Mouse (Mus musculus) heart, adult 2 months (tissue): ENCODE results near the gene Tgif2. TPM values are rescaled to one million over a fixed set of nuclear protein-coding genes. Genes with fewer than 3 reads are reported as not detected.
"Not testable (repeated sequence)": the region's sequence is repeated elsewhere in the genome, so short reads cannot be mapped to it uniquely, and the experiment has no call there.

Experiments used
- DNase-seq, 2 experiments: peaks; one replicate each; pipeline ENCODE4 v3.0.0; 2021
- H3K27ac ChIP-seq: fragments of 200-600 bp; 2 replicates; pipeline ENCODE4 v1.8.1; 2022
- H3K27me3 ChIP-seq: fragments of 200-500 bp; 2 replicates; pipeline ENCODE4 v1.6.1; 2012; ENCODE audit warnings: mild to moderate bottlenecking, low read length, inconsistent platforms, mixed read lengths; ENCODE audit not compliant: control insufficient read depth, insufficient read depth
- H3K36me3 ChIP-seq: fragments of 200-500 bp; 2 replicates; pipeline ENCODE4 v1.6.1; 2012; ENCODE audit warnings: low read length, inconsistent platforms; ENCODE audit not compliant: control insufficient read depth, insufficient read depth
- H3K4me1 ChIP-seq: fragments of 200-500 bp; 2 replicates; pipeline ENCODE4 v1.6.1; 2011; ENCODE audit warnings: low read length; ENCODE audit not compliant: control insufficient read depth, insufficient read depth
- H3K4me3 ChIP-seq: fragments of 200-600 bp; 2 replicates; pipeline ENCODE4 v1.8.1; 2022
- H3K79me2 ChIP-seq: fragments of 200-500 bp; replicated peaks from 2 replicates; pipeline ENCODE4 v1.6.1; 2012; ENCODE audit warnings: mild to moderate bottlenecking, inconsistent platforms, low read length, moderate library complexity, mixed read lengths; ENCODE audit not compliant: control insufficient read depth, insufficient read depth
- H3K9ac ChIP-seq: fragments of 200-500 bp; 2 replicates; pipeline ENCODE4 v1.6.1; 2012; ENCODE audit warnings: low read depth, mild to moderate bottlenecking, control low read depth, inconsistent platforms, low read length, mixed read lengths
- CTCF ChIP-seq: fragments of 200-600 bp; IDR thresholded peaks from 2 replicates; pipeline ENCODE4 v1.8.1; 2022; ENCODE audit warnings: antibody characterized with exemption, mild to moderate bottlenecking, moderate library complexity
- EP300 ChIP-seq: fragments of 200-500 bp; IDR thresholded peaks from 2 replicates; pipeline ENCODE4 v1.6.1; 2011; ENCODE audit warnings: low read depth, low read length, control low read depth; ENCODE audit not compliant: insufficient read depth
- POLR2A ChIP-seq: fragments of 200-500 bp; IDR thresholded peaks from 2 replicates; pipeline ENCODE4 v1.6.1; 2011; ENCODE audit warnings: mild to moderate bottlenecking, low read depth, low read length, control low read depth; ENCODE audit not compliant: insufficient read depth
- WGBS: fragments of 180-500 bp; shearing (Covaris S2); methylation state at CpG from one replicate; pipeline ENCODE4 v1.1.7; 2018; 5-methylcytosine and 5-hydroxymethylcytosine counted together
- intact Hi-C: fragments of 180-260 bp; cut with DNase I; formaldehyde crosslinking; loops from one replicate; pipeline ENCODE4 v1.15.1; 2025
- polyA plus RNA-seq: library from polyadenylated mRNA; depleted of rRNA; stranded (reverse); fragments of >200 nt; gene quantifications from 2 replicates; pipeline ENCODE4 v1.2.3, GENCODE M21; 2012
- total RNA-seq, 2 experiments: library from RNA; stranded (reverse); gene quantifications; 2 replicates each; pipeline ENCODE4 v1.2.3; 2021

The Tgif2 gene
- total and polyA plus RNA-seq, 3 experiments, result 0.63 to 0.76 (median 0.66) TPM

DNA sequence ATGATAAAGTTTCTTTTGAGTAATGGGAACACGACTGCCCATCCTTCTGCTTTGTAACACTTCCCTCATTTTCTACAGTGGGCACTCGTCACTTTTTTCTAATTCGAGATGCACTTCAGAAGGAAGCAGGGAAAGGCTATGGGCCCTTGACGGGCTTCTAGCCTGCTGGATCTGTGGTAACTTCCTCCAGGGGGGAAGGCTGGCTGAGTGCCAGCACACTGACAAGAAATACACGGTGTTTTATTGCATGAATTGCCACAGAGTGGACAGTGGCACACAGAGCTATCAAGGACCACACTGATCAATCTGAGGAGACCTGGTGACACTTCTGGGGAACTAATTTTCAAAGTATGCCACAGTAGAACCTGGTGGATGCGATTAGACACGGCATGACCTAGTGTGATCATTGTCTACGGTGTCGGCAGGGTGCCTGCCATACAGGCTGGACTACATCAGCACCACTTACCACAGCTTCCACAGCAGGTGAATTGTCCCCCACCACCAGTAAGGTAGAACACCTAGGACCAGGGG lies 56.6 kb downstream of the Tgif2 start:
- 64% methylated on average over 9 of the region's 9 CpGs for WGBS
- no peaks in the 10 kb centered on the region for H3K27me3 ChIP-seq
- DNase-seq, result no peak
- no peaks in the 10 kb centered on the region for H3K36me3 ChIP-seq
- no peak overlapping the region for H3K9ac ChIP-seq
- H3K4me3 ChIP-seq, result no peak overlapping the region
- no peaks in the 10 kb centered on the region for H3K79me2 ChIP-seq
- TF ChIP-seq POLR2A (no peak), CTCF (no peak), EP300 (no peak)
- H3K27ac ChIP-seq, result no peak overlapping the region
- intact Hi-C loops, result no loop called here
- H3K4me1 ChIP-seq, result no peaks in the 10 kb centered on the region

DNA sequence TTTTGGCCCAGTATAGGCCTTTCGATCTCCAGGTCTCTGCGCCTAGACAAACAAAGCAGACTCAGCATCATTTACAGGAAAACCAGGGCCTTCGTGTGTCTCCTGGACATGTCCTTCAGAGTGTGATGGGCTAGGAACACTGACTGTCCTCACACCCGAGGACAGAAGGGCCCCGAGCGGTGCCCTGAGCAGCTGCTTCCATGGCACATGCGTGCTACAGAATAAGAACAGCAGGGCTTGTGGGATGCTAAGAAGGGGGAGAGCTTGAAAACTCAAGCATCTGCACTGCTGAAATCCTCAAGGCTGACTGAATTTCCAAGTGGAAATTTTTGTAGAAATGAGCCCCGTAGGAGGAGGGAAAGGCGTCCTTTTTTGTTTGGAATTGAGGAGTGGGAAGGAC lies 57.2 kb downstream of the Tgif2 start:
- 87% methylated on average over 9 of the region's 9 CpGs for WGBS
- DNase-seq, result no peak
- Histone ChIP-seq H3K9ac (no peak overlapping the region), H3K4me3 (no peak overlapping the region), H3K27me3 (no peaks in the 10 kb centered on the region), H3K4me1 (no peaks in the 10 kb centered on the region), H3K79me2 (no peaks in the 10 kb centered on the region), H3K36me3 (no peaks in the 10 kb centered on the region), H3K27ac (no peak overlapping the region)
- TF ChIP-seq CTCF, result no peak
- no peak for TF ChIP-seq POLR2A
- no peak for TF ChIP-seq EP300
- intact Hi-C loops, result no loop called here

DNA sequence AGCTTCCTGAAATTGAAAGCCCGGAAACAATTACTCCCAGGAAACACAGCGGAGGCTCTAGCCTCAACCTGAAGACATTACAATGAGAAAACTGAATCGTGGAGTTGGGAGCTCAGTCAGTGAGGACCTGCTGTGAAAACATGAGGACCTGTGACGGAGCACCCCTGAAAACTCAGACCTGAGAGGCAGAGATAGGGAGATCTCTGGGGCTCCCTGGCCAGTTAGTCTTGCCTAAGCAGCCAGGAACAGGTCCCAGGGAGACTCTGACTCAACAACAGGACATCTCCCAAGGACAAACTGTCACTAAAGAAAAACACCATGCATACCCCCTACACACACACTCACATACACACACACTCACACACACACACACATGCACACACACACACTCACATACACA lies 58.6 kb downstream of the Tgif2 start:
- TF ChIP-seq EP300 (no peak), POLR2A (no peak), CTCF (no peak)
- no peaks in the 10 kb centered on the region for H3K36me3 ChIP-seq
- H3K27ac ChIP-seq, result no peak overlapping the region
- WGBS, result 31% methylated on average over 4 of the region's 4 CpGs
- H3K4me3 ChIP-seq, result no peak overlapping the region
- no peak for DNase-seq
- no peaks in the 10 kb centered on the region for H3K27me3 ChIP-seq
- H3K9ac ChIP-seq, result no peak overlapping the region
- H3K4me1 ChIP-seq, result no peaks in the 10 kb centered on the region
- intact Hi-C loops, result no loop called here
- no peaks in the 10 kb centered on the region for H3K79me2 ChIP-seq

DNA sequence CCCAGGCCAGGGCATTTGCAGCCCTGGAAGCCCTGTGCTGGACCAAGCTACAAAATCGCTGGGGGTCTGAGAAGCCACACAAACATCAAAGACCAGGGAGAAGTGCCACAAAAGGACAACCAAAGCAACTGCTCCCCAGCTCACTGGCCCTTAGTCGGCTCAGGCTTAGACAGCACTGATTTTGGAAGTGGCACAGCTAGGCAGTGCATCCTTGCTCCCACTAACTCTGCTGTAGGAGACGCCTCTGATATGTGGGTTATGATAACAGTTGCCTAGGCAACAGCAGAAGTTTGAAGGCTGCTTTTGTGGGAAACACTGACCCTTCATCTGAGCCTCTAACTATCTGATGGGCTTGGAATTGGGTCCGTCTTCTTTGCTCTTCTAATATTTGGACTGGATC lies 59.4 kb downstream of the Tgif2 start:
- H3K36me3 ChIP-seq, result no peaks in the 10 kb centered on the region
- H3K4me3 ChIP-seq, result no peak overlapping the region
- H3K79me2 ChIP-seq, result no peaks in the 10 kb centered on the region
- 64% methylated on average over 4 of the region's 4 CpGs for WGBS
- DNase-seq, result no peak
- H3K4me1 ChIP-seq, result no peaks in the 10 kb centered on the region
- H3K27ac ChIP-seq, result no peak overlapping the region
- no peak for TF ChIP-seq POLR2A
- TF ChIP-seq EP300, result no peak
- no peak for TF ChIP-seq CTCF
- H3K9ac ChIP-seq, result no peak overlapping the region
- intact Hi-C loops, result no loop called here
- no peaks in the 10 kb centered on the region for H3K27me3 ChIP-seq

DNA sequence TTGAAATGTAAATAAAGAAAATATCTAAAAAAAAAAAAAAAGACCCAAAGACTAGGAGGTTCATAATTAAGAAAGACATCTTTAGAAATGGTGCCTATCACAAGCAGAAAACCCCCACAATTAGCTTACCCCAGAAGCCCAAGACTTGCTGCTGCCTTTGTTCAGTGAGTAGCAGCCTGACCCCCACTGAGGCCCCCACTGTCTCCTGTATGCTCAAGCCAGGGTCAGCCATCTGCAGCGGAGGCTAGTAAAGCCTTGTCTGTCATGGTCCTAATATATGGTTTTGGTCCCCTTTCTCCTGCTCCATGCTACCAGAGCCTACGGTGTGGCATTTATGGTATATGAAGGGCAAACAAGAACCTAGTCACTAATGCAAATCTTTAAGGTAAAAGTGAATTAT lies 61.5 kb downstream of the Tgif2 start:
- H3K36me3 ChIP-seq, result no peaks in the 10 kb centered on the region
- TF ChIP-seq EP300 (no peak), CTCF (no peak), POLR2A (no peak)
- 90% methylated on average over 2 of the region's 2 CpGs for WGBS
- H3K4me1 ChIP-seq, result peaks cover 1% of the 10 kb centered on the region; the same call in 1 of the 2 replicates
- no peaks in the 10 kb centered on the region for H3K27me3 ChIP-seq
- intact Hi-C loops, result no loop called here
- no peak for DNase-seq
- H3K9ac ChIP-seq, result no peak overlapping the region
- no peak overlapping the region for H3K27ac ChIP-seq
- no peak overlapping the region for H3K4me3 ChIP-seq
- H3K79me2 ChIP-seq, result no peaks in the 10 kb centered on the region

DNA sequence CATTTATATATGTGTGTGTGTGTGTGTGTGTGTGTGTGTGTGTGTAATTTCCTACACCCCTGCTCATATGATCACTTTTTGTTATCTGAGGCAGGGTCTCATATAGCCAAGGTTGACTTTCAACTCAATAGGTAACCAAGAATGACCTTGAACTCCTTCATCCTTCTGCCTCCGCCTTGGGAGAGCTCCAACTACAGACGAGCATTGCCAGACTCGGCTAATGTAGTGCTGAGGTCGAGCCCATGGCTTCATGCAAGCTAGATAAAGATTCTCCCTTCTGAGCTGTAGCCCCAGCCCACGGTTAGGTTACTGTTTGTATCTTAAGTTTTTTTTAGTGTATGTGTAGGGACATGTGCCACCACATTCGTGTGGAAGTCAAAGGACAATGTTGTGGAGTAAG lies 62.1 kb downstream of the Tgif2 start:
- H3K27me3 ChIP-seq, result no peaks in the 10 kb centered on the region
- H3K79me2 ChIP-seq, result no peaks in the 10 kb centered on the region
- peaks cover 1% of the 10 kb centered on the region; the same call in 1 of the 2 replicates for H3K4me1 ChIP-seq
- no peak overlapping the region for H3K4me3 ChIP-seq
- TF ChIP-seq POLR2A (no peak), CTCF (no peak), EP300 (no peak)
- no peak overlapping the region for H3K9ac ChIP-seq
- 56% methylated on average over 6 of the region's 6 CpGs for WGBS
- intact Hi-C loops, result no loop called here
- no peaks in the 10 kb centered on the region for H3K36me3 ChIP-seq
- DNase-seq, result no peak
- H3K27ac ChIP-seq, result no peak overlapping the region

DNA sequence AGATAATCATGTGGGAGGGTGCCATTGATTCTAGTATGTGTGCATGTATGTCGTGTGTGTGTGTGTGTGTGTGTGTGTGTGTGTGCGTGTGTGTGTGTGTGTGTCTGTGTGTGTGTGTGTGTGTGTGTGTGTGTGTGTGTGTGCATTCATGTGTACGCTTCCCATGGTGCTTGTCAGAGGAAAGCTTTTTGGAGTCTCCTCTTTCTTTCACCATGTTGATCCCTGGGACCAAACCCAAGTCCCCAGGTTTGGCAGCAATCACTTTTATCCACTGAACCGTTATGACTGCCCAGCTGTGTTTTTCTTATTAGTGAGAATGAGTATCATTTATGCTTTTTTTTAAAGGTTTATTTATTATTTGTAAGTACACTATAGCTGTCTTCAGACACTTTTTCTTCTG lies 62.6 kb downstream of the Tgif2 start:
- H3K36me3 ChIP-seq, H3K27me3 ChIP-seq, H3K4me3 ChIP-seq, intact Hi-C loops, H3K79me2 ChIP-seq, H3K4me1 ChIP-seq, H3K27ac ChIP-seq, DNase-seq, H3K9ac ChIP-seq: not testable (repeated sequence)
- 70% methylated on average over 4 of the region's 4 CpGs for WGBS
